Mouse (Mus musculus): ENCODE results near the gene Tuba8.
A peak's percentile ranks its signal among the peaks of the same experiment; 100 is the strongest.

Tuba8 gene

DNA sequence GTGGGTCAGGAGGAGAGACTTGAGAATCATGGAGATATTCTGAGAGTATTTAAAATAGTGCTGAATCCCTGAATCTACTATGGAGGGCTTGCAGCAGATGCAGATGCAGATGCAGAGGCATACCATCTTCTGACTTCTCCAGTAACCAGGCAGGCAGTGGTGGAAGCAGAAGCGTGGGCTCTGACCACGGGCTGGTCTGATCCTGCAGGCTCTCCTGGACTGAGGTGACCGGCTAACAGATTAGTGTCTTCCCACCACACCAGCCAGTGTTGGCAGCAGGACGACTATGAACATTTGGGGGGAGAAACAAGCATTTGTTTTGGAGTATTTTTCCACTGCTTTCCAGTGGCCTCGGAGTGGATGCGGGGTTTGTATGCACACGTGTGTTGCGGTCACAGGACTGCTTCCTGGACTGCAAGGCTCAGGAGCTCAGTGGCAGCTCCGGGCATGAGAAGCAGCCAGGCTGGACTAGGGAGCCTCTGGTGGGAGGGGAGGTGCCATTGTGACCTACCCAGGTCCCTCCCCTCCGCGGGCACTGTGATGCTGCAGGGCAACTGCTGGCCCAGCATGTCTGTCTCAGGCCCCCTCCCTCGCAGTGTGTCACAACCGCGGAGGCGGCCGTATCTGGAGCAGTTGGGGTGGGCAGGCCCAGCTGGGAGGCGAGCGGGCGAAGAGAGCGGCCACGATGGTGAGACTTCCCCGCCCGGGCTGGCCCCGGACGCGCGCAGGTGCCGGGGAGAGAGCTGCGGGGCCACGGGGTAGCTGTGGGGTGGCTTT lies at the start of gene Tuba8:
Gene Tuba8, plus strand, starts transcription at position 548 of the 777 bp plus-strand sequence.
- peak; percentile 60 for DNase-seq

DNA sequence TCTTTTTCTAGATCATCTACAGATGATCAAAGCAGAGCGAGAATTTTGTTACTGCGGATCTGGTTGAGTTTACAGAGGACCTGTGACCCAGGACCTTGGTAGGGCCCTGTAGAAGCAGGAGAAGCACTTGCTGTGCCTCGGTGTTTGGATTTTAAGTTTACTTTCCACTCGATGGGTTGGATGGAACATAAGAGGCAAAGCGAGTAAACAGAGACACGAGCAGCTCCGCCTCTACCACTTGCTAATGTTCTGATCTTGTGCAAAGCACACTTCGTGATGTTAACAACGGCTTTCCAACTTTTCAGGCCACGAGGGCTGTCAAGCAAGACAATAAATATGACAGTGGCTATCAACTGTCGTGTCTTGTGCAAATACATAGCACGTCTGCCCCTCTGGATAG lies 47.9 kb upstream of the Tuba8 start:
- DNase-seq = no peak

DNA sequence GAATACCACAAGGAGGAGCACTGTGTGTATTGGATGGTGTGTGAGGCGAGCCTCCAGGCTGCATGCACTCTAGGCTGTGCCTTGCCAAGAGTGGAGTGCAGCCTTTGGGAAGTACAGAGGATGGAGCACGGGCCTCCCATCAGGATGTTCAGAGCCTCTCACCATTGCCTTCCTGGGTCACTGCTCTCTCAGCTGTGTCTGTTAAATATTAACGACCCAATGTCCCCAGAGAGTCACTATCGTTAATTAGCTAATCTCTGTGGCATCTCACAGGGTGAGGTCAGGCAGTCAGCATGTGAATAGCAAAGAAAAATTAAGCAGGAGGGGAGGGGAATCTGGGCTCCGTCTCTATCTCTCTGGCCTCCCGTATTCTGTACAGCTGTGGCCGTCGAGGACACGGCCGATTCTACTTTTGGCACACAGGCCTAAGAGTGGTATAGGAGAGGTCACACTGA lies 44.4 kb upstream of the Tuba8 start:
- DNase-seq = no peak

DNA sequence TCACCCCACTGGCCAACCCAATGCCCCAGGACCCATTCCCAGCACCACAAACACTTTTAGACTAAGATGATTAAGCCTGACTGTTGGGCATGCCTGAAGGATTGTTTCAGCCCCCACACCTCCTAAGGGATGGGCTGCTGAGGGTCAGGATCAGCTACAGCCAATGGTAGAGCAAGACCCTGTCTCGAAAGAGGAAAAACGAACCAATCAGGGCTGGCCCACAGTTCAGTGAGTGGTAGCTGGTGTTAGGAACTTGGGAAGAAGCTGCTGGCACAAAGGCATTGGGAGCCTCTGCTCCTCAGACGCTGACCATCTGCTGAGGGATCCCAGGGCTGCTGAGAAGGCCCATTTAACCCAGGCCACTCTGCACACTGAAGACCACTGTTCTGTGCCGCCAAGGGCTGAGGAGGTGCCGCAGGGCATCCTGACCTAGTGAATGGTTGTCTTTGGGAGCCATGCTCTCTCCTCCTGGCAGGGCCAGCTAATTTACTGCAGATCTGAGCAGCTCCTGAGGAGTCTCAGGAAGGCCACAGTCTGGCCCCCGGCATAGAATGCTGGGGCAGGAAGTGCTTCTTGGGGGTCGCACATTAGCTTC lies 43.0 kb upstream of the Tuba8 start:
- no peak for DNase-seq

DNA sequence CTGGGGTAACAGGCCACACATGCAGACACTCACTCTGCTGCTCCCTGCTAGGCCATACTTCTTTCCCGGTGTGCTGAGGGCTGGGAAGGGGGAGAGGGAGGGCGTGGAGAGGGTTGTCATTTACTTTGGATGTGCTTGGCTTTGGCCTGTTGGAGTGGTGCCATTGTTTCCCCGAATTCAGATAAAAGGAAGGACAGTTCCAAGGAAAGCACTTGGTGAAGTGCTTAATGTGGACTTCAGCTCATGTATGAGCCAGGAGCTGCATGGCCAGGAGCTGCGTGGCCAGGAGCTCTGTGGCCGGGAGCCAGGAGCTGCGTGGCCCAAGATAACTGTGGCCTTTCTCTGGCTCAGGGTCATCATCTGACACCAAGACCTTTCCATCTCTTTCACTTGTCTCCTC lies 39.4 kb upstream of the Tuba8 start:
- no peak for DNase-seq

DNA sequence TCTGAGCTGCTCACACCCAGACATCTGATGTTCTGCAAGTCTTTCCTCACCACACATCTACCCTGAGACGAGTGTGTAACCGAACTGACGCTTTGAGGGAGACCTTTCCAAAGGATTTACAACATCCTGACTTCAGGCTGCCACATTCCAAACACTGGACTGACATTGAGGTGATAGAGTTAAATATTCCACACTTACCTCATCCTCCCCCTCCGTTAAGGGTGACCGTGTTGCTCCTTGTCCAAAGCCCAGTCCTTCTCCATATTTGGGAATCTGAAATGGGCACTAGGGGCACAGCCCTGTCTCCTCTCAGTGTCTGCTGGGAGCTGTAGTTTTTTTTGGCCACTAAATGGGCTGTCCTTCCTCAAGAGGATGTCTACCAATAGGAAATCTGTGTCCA lies 37.0 kb upstream of the Tuba8 start:
- no peak for DNase-seq

DNA sequence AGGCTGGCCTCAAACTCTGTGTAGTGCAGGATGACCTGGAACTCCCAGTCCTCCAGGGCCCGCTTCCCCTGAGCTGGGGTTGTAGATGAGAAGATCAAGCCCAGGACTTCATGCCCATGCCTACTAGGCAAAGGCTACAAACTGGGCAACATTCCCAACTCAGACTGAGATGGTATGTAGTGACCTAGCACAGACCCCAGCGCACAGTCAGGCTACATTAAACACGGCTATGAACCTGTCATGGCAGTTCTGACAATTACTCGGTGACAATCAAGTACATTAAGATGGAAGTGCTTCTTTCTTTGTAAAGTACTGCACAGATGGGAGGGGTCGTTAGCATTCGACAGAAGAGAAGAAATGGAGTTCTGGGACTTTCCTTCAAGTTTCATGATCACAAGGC lies 35.7 kb upstream of the Tuba8 start:
- no peak for DNase-seq

DNA sequence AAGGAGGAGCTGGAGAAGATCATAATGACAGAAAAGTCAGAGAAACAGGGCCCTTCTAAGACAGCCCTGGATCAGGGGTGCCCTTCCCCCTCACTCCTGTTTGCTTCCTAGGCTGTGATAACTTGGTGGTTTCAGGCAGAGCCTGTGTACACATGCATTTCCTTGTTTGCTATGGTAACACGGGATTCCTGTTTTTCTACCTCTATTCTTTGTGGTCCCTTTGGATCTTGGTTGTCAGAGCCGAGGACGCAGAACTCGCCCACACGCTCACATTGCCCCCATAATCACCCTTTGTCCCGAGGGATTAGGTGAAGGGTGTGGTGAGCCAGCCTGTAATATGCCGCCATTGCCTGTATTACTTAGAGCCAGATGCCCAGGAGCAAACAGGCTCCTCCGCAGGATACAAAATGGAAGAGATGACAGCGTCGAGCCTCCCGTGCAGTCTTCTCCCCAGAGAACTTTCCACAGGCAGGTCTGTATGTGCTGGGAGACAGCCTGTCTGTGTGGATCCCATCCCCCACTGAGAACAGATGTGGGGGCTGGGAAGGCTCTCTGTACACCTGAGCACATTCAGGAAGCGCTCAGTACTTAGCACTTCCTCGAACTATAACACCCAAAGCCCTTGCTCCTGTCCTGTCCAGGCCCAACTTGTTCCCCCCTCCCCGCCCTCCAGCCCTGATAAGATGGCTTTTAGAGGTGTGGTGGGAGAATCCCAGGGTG lies 34.3 kb upstream of the Tuba8 start:
- DNase-seq = no peak

DNA sequence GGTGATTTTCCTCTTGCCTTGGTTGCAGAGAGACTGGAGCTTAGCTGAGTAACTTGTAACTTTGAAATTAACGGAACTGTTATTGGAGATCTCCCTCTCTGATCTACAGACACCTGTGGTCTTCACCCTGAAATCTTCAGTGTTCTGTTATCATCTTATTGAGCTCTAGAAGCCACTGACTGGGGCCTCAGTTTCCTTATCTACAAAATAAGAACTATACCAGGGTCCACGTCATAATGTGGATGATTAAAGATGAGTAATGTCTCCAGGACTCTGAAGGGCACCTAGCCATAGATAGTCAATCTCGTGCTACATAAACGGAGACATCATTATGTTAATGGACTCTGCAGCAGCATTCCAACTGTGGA lies 33.8 kb upstream of the Tuba8 start:
- no peak for DNase-seq

DNA sequence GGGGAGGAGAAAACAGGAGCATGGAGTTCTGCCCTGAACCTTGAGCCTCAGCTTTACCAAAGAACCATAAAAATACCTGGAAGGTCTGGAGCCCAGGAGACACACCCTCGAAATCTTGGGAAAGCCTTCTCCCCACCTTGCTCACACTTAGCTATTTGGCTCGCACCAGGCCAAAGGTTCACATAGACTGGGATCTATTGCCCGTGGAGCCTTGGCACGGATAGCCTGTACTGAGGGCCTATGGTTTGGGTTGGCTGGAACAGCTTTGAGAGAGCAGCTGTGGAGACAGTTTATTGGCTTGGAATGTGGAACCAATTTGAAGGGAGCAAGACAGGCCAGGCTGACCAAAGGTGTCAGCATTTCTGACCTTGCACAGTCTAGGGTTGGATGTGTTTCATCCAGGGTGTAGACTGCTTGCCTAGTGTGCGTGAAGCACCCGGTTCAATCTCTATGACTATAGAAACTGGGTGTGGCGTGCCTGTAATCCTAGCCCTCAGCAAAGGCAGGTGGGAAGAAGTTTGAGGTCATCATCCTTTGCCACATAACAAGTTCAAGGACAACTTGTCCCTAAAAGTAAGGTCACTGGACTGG lies 33.3 kb upstream of the Tuba8 start:
- no peak for DNase-seq

DNA sequence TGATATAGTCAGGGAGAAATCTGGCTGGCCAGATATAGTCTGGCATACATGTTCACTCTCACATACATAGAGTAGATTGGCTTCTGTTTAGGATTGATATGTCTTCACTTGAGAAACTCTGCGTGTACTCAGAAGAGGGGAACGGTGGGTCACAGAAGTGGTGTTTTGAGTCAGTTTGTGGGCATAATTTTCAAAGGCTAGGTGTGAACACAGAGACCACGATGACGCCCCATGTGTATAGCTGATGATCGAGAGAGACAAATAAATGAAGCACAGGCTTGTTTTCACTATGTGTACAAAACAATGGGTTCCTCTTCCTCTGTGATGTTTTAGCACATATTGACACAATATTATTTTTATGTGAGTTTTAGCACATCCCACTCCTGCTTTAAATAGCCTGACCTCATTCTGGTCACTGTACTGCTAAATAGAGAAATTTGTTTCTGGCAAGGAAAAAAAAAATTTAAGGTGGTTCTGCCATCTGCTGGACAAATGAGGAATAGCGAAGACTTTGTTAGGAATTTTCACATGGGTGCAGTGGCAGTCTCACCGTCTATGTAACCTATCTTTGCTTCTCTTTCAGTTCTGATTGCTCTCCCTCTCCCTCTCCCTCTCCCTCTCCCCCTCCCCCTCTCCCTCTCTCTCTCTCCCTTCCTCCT lies 31.7 kb upstream of the Tuba8 start:
- peak; percentile 42 for DNase-seq

DNA sequence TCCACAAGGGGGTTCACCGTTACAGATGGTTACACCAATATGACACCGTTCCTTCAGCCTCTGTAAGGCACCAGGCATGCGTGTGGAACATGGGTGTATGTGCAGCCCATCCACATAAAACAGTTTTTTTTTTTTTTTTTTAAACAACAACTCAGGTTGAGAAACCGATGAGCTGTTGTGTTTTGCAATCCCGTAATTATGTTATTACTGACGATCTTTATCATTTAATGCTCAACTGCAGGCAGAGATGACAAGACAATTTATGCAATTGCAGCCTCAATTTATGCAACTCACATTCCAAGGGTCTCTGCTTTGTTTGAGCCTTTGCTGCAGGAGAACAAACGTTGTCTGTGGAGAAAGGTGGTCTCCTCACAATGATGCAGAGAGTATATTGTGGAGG lies 30.6 kb upstream of the Tuba8 start:
- no peak for DNase-seq

DNA sequence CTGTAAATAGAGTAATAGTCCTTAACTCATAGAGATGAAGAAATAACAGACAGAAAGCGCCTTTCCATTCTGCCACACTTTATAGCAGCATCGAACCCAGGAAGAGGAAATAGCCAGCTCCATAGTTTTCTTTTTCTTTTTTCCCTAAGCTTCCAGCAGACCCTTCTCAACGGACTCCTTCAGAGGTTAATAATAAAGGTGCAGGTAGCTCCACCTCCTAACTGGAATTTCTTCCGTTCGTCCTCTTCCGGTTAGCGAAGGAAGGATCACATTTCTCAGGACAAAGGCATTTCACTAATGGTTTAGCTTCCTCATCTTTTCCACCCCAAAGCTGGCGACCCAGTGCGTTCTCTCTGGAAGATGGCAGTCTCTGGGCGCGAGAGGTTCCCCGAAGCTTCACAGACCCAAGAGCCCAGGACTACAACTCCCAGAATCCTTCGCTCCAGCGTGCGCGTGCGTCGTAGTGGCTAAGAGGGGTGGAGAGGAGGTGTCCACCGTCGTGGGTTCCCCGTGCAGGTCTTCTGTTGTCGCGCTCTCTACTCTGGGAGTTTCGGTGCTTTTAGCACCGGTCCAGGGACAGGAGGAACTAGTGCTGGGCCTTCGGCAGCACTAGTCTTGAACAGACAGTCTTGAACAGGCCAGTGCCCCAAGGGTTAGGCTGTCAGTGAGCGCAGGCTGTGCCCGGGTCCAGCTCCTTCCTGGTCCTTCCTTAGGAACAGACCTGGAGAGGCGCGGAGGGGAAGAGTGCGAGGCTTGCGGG lies 26.9 kb upstream of the Tuba8 start, which contains the start of gene Pex26:
Gene Pex26, plus strand, starts transcription at position 254 of the 760 bp plus-strand sequence.
- DNase-seq = peak; percentile 87

DNA sequence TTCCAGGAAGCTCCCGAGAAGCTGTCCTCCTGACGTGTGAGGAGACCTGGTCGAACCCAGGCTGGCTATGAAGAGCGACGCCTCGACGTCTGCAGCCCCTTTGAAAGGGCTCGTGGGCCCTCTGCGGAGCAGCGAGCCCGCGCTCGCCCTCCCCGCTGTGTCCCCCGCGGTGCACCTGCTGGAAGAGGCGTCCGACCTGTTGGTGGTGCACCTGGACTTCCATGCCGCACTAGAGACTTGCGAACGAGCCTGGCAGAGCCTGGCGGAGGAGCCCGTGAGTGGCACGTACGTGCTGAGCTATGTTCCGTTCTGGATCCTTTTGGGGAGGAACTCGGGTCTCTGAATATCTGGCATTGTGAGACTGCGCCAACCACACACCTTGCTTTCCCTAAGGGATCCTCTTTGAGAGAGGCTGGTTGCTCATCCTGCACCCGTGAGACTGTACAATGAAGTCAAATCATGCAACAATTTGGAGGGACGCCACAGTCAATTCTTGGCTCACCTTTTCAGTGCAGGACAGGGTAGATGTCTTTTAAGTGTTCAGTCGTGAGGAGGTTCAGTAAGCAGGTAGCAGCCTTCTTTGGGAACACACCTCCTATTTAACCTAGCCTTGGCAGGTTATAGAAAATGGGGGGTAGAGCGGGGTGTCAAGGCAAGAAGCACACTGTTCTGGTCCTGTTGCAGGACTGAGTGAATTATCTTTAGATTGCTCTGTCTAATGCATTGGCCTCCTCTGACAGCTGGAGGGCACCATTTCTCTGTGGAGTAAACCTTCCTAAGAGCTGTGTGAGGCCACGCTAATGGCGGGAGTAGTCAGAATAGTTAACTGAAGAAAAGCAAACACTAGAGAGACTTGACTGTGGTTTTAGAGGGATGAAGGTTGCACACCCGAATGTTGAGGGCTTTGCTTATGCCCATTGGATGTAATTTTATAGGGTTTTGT lies 26.0 kb upstream of the Tuba8 start:
- DNase-seq = peak; percentile 52

DNA sequence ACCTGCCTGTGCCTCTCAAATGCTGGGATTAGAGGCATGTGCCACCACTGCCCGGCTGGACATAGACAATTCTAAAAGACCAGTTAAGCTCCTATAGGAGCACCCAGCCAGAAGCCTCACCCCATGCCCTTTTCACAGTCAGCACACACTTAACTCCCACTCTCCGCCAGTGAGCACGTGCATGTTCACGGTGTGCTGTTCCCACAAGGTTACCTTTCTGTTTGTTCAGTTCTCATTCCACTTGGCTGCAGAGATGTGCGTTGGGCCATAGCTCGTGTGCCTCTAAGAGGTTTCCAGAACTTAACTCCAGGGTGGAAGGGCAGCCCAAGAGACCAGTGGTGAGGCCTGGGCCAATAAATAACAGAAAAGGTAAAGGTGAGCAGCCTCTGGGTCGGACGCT lies 25.3 kb upstream of the Tuba8 start:
- no peak for DNase-seq

DNA sequence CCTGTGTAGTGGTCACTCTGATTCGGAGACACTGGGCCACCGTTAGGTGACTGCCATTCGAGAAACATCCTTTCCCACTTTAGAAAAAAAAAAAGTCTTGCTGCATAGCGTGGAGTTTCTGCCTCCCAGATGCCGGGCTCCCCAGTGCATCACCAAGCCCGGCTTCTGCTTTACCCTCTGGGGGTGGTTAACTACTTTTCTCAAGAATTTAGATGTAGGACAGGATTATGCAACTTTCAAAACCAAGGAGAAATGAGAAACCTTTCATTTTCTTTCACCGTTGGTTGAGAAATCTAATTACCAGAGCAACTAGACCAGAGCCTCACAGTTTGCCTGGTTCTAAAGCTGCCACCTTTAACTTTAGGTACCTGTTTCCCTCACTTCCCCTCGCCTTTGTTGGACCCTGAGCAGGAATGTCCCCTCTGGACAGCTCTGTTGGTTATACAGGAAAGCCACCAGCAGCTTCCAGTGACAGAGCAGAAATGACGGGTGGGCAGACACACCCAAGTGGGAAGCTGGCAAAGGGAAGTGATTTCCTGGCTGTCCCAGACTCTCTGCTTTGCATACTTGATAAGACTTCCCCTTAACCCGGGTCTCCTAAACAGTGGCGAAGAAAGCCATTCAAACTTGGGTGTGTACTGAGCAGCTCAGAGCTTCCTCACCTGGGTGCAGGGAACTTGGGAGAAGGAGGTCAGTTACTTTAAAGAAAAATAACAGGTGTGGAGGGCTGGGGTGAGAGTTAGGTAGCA lies 19.1 kb upstream of the Tuba8 start:
- DNase-seq = no peak

DNA sequence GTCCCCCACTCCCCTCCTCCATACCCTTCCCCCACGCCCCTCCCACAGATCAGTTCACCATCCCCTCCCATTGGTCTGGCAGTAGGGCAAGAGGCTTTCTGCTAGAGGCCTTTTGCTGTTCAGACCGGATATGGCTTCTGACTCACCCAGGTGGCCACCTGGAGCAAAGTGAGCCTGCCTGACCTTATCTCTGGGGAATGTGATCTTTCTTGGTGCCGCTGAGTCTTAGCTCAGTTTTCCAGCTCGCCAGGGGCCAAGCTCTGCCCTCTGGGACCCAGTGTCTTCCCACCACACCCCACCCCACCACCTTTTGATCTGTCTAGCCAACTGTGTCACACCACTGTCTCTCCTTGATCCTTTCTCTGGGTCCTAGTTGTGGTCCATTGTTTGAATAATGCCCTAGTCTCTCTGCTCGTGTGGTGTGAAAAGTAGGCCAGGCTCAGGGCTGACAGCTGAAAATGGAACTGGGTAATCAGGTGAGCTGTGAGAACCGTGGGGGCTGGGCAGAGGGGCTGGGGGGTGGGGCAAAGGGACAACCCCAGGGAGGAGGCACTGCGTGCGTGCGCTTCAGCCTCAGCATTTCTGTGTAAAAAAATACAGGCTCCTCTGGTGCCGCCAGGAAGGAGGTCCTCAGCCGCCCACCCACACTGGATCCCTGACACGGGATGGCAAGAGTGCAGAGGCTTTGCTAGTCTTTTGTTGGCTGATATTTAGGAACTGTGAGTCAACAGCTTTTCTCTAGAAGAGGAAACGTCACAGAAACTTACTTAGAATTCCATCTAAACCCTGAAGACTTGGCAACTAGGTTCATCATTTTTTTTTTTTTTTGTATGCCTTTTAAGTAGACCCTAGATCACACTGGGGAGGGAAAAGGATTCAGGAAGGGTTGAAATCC lies 16.2 kb upstream of the Tuba8 start:
- DNase-seq = no peak

DNA sequence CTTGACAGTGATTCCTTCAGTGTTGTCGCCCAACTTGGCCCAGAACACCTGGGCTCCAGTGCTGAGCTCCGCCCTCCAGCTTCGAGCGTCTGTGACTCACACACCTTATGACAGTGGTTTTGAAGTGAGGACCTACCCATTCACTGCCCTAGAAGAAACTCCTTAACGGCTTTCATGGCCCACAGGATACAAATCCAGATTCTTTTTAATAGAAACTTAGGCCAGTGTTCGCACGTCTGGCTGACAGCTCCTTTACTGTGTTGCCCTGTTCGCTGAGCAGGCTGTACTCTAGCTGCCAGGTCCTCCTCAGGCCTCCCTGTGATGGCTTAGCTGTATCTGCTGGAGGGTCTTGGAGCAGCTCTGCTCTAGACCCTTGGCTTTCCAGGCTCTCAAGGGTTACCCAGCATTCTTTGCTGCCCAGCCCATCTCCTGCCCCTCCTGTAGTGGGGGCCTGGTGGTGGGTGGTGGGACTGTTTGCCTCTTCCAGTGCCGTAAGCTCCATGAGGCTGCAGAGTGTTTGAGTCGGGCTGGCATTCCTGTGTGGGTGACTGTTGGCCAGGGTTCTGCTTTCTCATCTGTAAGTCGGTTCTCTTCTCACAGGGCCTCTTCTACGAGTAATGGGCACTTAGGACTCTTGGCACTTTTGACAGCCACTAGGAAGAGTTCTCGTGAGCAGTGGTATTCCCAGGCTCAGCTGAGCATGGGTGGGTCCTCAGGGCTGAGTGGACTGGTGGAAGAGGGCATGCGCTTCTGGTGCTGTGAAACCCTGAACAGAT lies 15.4 kb upstream of the Tuba8 start:
- DNase-seq = no peak
